Comparison of ENCODE assay signal across 14 mouse cellular contexts in genomic region chr4:70012220-70012580, GRCm38 (mm10).
DNase-seq lines count a peak whose midpoint lies in the region; ATAC-seq and TF ChIP-seq lines count a peak whose summit lies in the region.
"Had no signal": no experiment of that assay in that cellular context is flagged by ENCODE, and none has a peak within 500 bp of the region (broad histone marks: within the 10 kb centered on the region; RNA-seq: fewer than 3 reads in every experiment).

No protein-coding gene starts in this region.

- no peaks in the 10 kb centered on the region for H3K9me3 ChIP-seq in limb, embryonic 14.5 days (ENCODE audit: control insufficient read depth, low read length)
- H3K9me3 ChIP-seq in limb, embryonic 10.5 days (replicated peaks) = no peaks in the 10 kb centered on the region
- H3K9me3 ChIP-seq in forebrain, embryonic 15.5 days = no peaks in the 10 kb centered on the region
- H3K9me3 ChIP-seq in hindbrain, embryonic 13.5 days = no peaks in the 10 kb centered on the region
- no peaks in the 10 kb centered on the region for H3K9me3 ChIP-seq in midbrain, embryonic 15.5 days
- H3K9me3 ChIP-seq: lung, embryonic 15.5 days had no signal

- H3K36me3 ChIP-seq in limb, embryonic 14.5 days (ENCODE audit: control insufficient read depth, insufficient read depth, low read length) = no peaks in the 10 kb centered on the region
- no peaks in the 10 kb centered on the region for H3K36me3 ChIP-seq in limb, embryonic 10.5 days
- no peaks in the 10 kb centered on the region for H3K36me3 ChIP-seq in forebrain, embryonic 15.5 days
- no peaks in the 10 kb centered on the region for H3K36me3 ChIP-seq in hindbrain, embryonic 13.5 days
- no peaks in the 10 kb centered on the region for H3K36me3 ChIP-seq in midbrain, embryonic 15.5 days (replicated peaks)
- H3K36me3 ChIP-seq: lung, embryonic 15.5 days had no signal

- peak; percentile 15; the same call in 1 of the 2 replicates for ATAC-seq in limb, embryonic 14.5 days (ENCODE audit: low FRiP score, low read depth)
- ATAC-seq in forebrain, embryonic 15.5 days (replicated peaks) = peak; percentile 48; the same call in 1 of the 2 replicates
- peak; percentile 51; the same call in 1 of the 2 replicates for ATAC-seq in hindbrain, embryonic 13.5 days (ENCODE audit: low FRiP score)
- peak; percentile 81 for ATAC-seq in midbrain, embryonic 15.5 days (replicated peaks)

- TF ChIP-seq POLR2A in limb, embryonic 14.5 days (IDR thresholded peaks at IDR 0.05; ENCODE audit: borderline replicate concordance, extremely low read depth, insufficient read depth, insufficient read length) = no peak

- H3K4me1 ChIP-seq in limb, embryonic 14.5 days (ENCODE audit: control insufficient read depth, insufficient read depth, low read length) = no peaks in the 10 kb centered on the region
- no peaks in the 10 kb centered on the region for H3K4me1 ChIP-seq in limb, embryonic 10.5 days
- H3K4me1 ChIP-seq in forebrain, embryonic 15.5 days = peaks cover 6% of the 10 kb centered on the region; the same call in 1 of the 2 replicates
- peaks cover 7% of the 10 kb centered on the region for H3K4me1 ChIP-seq in hindbrain, embryonic 13.5 days (replicated peaks)
- no peaks in the 10 kb centered on the region for H3K4me1 ChIP-seq in midbrain, embryonic 15.5 days
- H3K4me1 ChIP-seq: lung, embryonic 15.5 days had no signal

- H3K27me3 ChIP-seq in limb, embryonic 14.5 days (ENCODE audit: control insufficient read depth, insufficient read depth, low read length) = no peaks in the 10 kb centered on the region
- H3K27me3 ChIP-seq in limb, embryonic 10.5 days (ENCODE audit: low read depth, poor library complexity, severe bottlenecking) = no peaks in the 10 kb centered on the region
- H3K27me3 ChIP-seq in forebrain, embryonic 15.5 days = no peaks in the 10 kb centered on the region
- no peaks in the 10 kb centered on the region for H3K27me3 ChIP-seq in hindbrain, embryonic 13.5 days
- no peaks in the 10 kb centered on the region for H3K27me3 ChIP-seq in midbrain, embryonic 15.5 days (replicated peaks)
- H3K27me3 ChIP-seq: lung, embryonic 15.5 days had no signal

- DNase-seq in limb, embryonic 14.5 days (ENCODE audit: low spot score) = no peak
- no peak for DNase-seq in limb, embryonic 10.5 days (ENCODE audit: low spot score)
- no peak for DNase-seq in lung, postnatal 4 days
- no peak for DNase-seq in cerebellum, adult 11-12 months
- DNase-seq: adrenal gland, adult 2 months; cerebellum, adult 8-10 months; kidney, adult 2 months; kidney, postnatal 36 days; right cerebral cortex, adult 18-20 months had no signal

- 60% methylated on average over 6 of the region's 6 CpGs for WGBS in limb, embryonic 14.5 days
- 74% methylated on average over 6 of the region's 6 CpGs for WGBS in limb, embryonic 10.5 days
- 41% methylated on average over 6 of the region's 6 CpGs for WGBS in forebrain, embryonic 15.5 days
- WGBS in hindbrain, embryonic 13.5 days = 41% methylated on average over 6 of the region's 6 CpGs
- 22% methylated on average over 6 of the region's 6 CpGs for WGBS in midbrain, embryonic 15.5 days

- no peak overlapping the region for H3K4me3 ChIP-seq in limb, embryonic 14.5 days (replicated peaks; ENCODE audit: low read length)
- no peak overlapping the region for H3K4me3 ChIP-seq in limb, embryonic 10.5 days
- H3K4me3 ChIP-seq in forebrain, embryonic 15.5 days = no peak overlapping the region
- H3K4me3 ChIP-seq in hindbrain, embryonic 13.5 days = no peak overlapping the region
- no peak overlapping the region for H3K4me3 ChIP-seq in midbrain, embryonic 15.5 days
- H3K4me3 ChIP-seq: lung, embryonic 15.5 days had no signal

- H3K27ac ChIP-seq in limb, embryonic 14.5 days (replicated peaks; ENCODE audit: low read depth, low read length) = no peak overlapping the region
- H3K27ac ChIP-seq in limb, embryonic 10.5 days = no peak overlapping the region
- H3K27ac ChIP-seq in forebrain, embryonic 15.5 days (replicated peaks) = no peak overlapping the region
- peak overlapping the region; percentile 52; the same call in 1 of the 2 replicates for H3K27ac ChIP-seq in hindbrain, embryonic 13.5 days
- H3K27ac ChIP-seq in midbrain, embryonic 15.5 days = no peak overlapping the region
- H3K27ac ChIP-seq: lung, embryonic 15.5 days had no signal

- H3K4me2 ChIP-seq in limb, embryonic 14.5 days (replicated peaks; ENCODE audit: low read depth, low read length, severe bottlenecking) = no peak overlapping the region
- no peak overlapping the region for H3K4me2 ChIP-seq in forebrain, embryonic 15.5 days (replicated peaks)
- H3K4me2 ChIP-seq in hindbrain, embryonic 13.5 days = no peak overlapping the region
- no peak overlapping the region for H3K4me2 ChIP-seq in midbrain, embryonic 15.5 days
- H3K4me2 ChIP-seq: liver, embryonic 11.5 days; lung, embryonic 15.5 days had no signal

- H3K9ac ChIP-seq in limb, embryonic 14.5 days (ENCODE audit: low read depth, low read length, severe bottlenecking) = no peak overlapping the region
- no peak overlapping the region for H3K9ac ChIP-seq in forebrain, embryonic 15.5 days (replicated peaks)
- no peak overlapping the region for H3K9ac ChIP-seq in hindbrain, embryonic 13.5 days
- H3K9ac ChIP-seq in midbrain, embryonic 15.5 days = no peak overlapping the region
- H3K9ac ChIP-seq: lung, embryonic 15.5 days had no signal

Comparison
In these comparisons a context has a peak if more than half of its experiments do, and no peak if none do; other contexts are left out.
1. ATAC-seq: peak in every context shown above with its lines; median percentile 81 in midbrain, embryonic 15.5 days; 51 in hindbrain, embryonic 13.5 days; 48 in forebrain, embryonic 15.5 days; 15 in limb, embryonic 14.5 days.